Mouse (Mus musculus): ENCODE data around the gene Cxcl1.
"Not testable (repeated sequence)": the region's sequence is repeated elsewhere in the genome, so short reads cannot be mapped to it uniquely, and the experiment has no call there.

The Cxcl1 gene

DNA sequence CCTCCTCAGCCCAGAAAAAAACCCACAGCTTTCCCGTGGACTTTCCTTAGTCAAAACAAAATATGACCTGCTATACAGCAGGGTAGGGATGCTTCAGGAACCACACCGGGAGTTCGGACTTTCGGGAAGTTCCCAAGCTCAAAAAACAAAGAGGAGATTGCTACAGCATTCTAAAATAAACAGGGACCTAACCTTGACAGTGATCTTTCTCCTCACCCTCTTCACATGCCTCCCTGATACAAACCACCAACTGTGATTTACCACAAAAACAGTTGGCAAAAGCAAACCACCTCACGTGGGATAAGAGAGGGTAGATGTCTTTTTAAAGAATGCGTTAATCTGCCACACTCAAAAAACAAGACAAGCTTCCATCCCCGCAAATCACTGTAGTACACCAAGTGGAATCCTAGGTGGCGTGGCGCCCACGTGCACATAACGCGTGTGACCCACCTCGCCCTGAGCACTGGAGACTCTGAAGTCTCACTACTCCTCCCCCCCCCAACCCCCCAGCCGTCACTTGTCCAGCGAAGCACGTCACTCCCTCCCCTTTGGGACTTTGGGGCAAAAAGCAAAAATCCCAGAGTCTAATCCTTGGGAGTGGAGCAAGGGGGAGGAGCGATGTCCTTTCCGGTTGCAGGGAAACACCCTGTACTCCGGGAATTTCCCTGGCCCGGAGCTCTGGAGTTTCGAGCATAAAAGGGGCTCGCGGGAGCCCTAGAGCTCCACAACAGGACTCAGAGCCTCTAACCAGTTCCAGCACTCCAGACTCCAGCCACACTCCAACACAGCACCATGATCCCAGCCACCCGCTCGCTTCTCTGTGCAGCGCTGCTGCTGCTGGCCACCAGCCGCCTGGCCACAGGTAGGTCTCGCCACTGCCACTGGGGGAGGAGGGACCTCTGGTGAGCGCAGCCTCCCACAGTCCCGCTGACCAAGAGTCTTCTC, at the start of gene Cxcl1:
Cxcl1 (plus strand) TSS at position 723 of the 945 bp plus-strand sequence.
- no peak for DNase-seq (ENCODE audit: extremely low read depth, low read depth)

DNA sequence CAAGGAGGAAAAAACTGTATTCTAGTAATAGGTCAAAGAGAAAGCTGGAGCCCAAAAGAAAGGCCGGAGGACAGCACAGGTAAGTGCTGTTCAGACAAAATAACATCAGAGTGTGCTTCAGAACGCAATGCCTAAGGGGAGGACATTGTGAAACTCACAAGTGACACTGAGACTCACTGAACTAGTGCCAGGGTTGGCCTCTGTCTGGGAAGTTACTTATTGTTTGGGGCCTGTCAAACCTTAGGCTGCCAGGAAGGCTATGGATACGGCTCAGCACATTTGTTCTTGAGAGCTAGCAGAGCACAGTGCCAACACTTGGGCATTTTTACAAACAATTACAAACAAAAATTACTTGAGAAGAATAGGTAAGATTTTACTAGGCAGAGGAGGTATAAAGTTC, 47.1 kb upstream of the Cxcl1 start:
- no peak for DNase-seq (ENCODE audit: extremely low read depth, low read depth)

GRCm38 (mm10) chr5:90850096-90850495, 40.9 kb upstream of the Cxcl1 start:
- DNase-seq (ENCODE audit: extremely low read depth, low read depth), result not testable (repeated sequence)

DNA sequence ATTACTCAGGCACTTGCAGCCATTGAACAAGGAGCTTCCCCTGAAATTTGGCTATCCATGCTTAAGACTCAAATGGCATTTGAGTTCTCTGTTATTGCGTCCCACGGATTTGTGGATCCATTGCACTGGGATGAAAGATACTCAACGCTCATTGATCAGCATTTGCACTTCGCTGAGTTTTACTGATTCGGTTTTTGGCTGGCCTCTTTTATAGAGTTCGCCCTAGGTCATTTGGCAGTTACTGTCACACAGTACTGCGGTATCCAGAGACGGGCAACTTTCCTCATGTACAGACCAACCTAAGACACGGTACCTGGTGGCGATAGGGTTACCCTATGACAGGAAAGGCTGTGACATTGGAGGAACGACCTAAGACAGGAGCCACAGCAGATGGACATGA, 39.6 kb upstream of the Cxcl1 start:
- not testable (repeated sequence) for DNase-seq (ENCODE audit: extremely low read depth, low read depth)

GRCm38 (mm10) chr5:90853206-90853605, 37.8 kb upstream of the Cxcl1 start:
- no peak for DNase-seq (ENCODE audit: extremely low read depth, low read depth)

DNA sequence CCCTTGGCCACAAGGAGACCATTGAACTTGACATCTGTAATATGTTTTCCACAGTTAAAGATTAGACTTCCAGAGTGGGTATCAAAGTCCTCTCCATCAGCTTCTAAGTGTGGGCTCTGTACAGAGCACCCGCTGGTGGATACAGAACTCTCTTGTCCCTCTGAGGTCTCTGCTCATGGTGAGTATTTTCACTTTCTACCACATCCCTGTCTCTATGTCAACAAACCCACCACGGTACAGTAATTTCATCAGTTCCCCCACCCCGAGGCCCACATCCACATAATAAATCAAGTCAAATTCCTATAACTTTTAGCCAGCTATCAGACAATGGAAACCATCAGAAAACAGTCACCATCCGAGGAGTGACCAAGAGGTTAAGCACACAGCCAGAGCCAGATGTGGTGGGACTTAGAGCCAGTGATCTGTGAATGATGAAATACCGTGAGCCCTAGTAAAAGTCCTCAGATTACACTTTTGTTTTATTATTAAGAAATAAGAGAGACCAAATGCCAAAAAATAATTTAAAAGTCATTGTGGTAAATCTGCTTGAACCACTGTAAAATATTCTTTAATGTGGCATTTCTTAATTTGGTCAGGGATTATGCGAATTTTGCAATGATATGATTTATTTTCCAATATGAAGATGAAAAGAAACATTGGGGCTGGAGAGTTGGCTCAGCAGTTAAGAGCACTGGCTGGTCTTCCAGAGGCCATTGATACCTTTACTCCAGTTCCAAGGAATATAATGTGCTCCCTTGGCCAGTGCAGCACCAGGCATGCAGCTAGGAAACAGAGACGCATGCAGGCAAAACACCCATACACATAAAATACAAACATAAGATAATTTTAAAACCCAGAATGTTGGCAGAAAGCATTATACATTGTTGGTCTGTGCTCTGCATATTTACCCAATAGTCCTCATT, 35.5 kb upstream of the Cxcl1 start:
- DNase-seq (ENCODE audit: extremely low read depth, low read depth), result no peak

GRCm38 (mm10) chr5:90857463-90857862, 33.6 kb upstream of the Cxcl1 start:
- DNase-seq (ENCODE audit: extremely low read depth, low read depth), result no peak

DNA sequence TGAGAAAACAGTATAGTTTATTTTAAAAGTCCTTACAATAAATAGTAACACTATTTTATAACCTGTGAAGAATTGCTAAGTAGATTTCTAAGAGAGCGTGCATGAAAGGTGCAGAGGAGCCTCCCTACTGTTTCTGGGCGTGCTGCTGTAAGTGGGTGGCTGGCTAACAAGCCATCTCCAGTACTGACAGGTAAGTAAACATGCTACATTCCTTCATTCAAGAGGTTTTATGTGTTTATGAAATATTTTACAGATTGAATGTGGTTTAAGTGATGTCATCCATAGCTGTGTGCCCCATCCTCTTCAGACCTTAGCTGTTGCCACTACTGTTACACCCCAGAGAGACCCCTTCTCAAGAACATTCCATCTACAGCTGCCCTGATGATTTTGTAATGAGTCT, 32.6 kb upstream of the Cxcl1 start:
- no peak for DNase-seq (ENCODE audit: extremely low read depth, low read depth)

- DNase-seq (ENCODE audit: extremely low read depth, low read depth), result no peak
These were observed 32.0 kb upstream of the Cxcl1 start for GRCm38 (mm10) chr5:90859031-90859430.

DNA sequence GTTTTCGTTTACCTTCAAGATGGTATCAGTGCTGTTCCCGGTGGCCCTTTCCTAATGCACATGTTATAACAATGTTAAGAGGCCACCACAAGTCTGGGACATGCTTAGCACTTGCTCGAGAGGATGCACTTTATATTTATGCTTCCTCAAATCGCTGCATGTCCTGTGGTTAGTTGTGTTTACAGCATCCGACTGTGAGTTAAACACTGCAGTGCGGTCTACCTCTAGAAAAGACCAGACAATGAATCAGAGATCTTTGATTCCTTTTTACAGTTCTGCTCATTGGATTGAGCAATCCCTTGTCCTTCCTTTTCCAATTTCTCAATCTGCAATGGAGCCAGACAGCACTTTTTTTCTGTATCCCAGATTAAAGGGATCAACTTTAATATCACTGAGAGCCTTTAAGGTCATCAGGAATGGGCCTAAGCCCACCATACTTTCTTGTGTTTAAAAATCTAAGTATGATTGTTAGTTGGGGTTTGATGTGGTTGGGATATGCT, 29.1 kb upstream of the Cxcl1 start:
- DNase-seq (ENCODE audit: extremely low read depth, low read depth), result no peak

DNA sequence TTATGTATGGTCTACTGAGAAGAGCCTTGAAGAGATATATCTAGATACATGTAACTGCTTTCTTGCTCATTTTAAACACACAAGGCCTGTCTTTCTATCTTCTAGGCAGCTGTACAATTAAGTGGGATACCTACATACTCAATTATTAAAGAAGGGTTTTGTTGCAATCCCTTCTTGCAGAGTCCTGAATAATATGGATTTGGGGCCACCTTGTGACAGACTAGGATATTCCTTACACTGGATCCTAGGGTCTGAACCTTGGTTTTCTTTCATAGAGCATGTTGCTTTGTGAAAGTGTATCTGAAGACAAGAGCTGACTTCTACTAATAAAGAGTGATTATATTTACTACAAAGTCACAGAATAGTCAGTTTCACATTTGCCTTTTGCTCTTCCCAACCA, 24.3 kb upstream of the Cxcl1 start:
- no peak for DNase-seq (ENCODE audit: extremely low read depth, low read depth)

DNA sequence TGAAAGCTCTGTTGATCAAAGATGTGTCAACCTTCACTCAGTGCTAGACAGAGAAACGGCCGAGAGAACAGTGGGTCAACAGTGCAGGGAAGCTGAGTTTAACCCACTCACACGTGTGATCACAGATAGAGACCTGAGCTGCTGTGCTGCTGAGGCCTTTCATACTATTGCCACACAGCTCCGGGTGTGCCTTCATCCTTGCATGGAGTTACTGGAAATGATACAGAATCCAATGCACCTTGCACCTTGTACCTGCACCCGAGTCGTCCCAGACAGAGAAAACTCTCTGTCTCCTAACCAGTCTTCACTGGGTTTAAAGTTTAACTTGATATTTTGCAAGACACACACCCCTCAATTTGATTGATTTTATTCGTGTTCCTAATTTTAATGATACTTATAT, 18.7 kb upstream of the Cxcl1 start:
- DNase-seq (ENCODE audit: extremely low read depth, low read depth), result no peak

GRCm38 (mm10) chr5:90876045-90876444, 15.0 kb upstream of the Cxcl1 start:
- DNase-seq (ENCODE audit: extremely low read depth, low read depth), result no peak

- DNase-seq (ENCODE audit: extremely low read depth, low read depth), result no peak
These were observed 14.4 kb upstream of the Cxcl1 start for GRCm38 (mm10) chr5:90876471-90877172.

GRCm38 (mm10) chr5:90877173-90877512, 13.9 kb upstream of the Cxcl1 start:
- no peak for DNase-seq (ENCODE audit: extremely low read depth, low read depth)

GRCm38 (mm10) chr5:90879307-90880014, 11.6 kb upstream of the Cxcl1 start:
- peak; percentile 36 for DNase-seq (ENCODE audit: extremely low read depth, low read depth)

DNA sequence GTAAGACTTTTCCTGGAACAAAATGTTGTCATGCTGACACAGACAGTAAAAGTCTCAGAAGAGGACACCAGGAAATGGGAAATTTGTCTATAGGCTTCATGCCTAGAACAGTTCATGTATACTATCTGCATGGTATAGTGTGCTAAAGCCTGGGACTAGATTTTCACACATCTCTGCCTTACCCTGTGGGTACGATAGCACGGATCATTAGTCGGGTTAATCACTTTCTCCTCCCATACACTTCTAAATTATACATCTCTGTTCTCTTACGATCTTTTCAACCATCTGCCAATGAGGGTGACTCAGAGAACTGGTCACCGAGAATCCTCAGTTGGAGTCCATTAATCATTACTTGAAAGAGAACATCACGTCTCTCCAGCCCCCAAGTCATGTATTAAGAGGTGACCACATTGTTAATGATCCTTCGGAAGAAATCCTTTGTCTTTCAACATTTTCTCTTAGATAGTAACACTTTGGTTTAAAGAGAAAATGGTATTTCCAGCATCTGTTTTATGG, 10.6 kb upstream of the Cxcl1 start:
- DNase-seq (ENCODE audit: extremely low read depth, low read depth), result no peak

- DNase-seq (ENCODE audit: extremely low read depth, low read depth), result no peak
These were observed 10.0 kb upstream of the Cxcl1 start for GRCm38 (mm10) chr5:90881021-90881420.

DNA sequence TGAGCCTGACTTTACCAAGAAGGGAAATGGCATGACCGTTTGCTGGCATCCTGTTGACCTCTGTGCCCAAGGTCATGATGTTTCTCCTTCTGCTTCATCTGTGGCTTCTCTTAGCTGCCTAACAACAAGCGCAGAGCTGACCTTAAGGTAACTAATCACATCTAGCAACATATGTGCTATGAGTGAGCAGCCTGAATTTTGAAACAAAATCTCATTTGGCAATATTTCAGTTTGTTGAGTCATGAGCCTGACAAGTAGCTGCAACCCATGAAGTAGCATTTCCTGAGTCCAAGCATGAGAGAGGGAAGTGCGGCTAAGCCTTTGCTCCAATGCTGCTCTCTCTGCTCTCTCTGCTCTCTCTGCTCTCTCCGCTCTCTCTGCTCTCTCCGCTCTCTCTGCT, 9.4 kb upstream of the Cxcl1 start:
- DNase-seq (ENCODE audit: extremely low read depth, low read depth), result no peak

DNA sequence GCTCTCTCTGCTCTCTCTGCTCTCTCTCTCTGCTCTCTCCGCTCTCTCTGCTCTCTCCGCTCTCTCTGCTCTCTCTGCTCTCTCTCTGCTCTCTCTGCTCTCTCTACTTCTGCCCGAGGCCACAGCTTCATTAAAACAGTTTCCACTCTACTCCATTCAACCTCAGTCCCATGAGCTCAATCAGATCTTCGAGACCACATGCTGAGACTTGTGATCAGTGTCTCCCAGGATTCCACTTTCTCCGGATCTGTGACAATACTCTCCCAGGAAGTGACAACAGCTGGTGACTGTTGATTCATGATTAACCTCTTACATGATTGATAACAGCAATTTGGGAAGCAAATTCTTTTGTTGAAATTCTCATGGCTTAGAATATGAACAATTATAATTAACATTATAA, 8.9 kb upstream of the Cxcl1 start:
- DNase-seq (ENCODE audit: extremely low read depth, low read depth), result no peak
